17 mouse cellular contexts compared by ENCODE assay signal in genomic region chr1:138093219-138093618, GRCm38 (mm10).
A peak's percentile ranks its signal among the peaks of the same experiment; 100 is the strongest.
DNase-seq lines count a peak whose midpoint lies in the region; ATAC-seq lines count a peak whose summit lies in the region.
"Had no signal": no experiment of that assay in that cellular context is flagged by ENCODE, and none has a peak within 500 bp of the region (broad histone marks: within the 10 kb centered on the region; RNA-seq: fewer than 3 reads in every experiment).

No protein-coding gene starts in this region.

- 42% methylated on average over 1 of the region's 1 CpGs for WGBS in hindbrain, embryonic 16.5 days
- 67% methylated on average over 1 of the region's 1 CpGs for WGBS in hindbrain, embryonic 12.5 days
- 17% methylated on average over 1 of the region's 1 CpGs for whole genome bisulfite sequencing in neural tube, embryonic 13.5 days
- WGBS in neural tube, embryonic 15.5 days, result 19% methylated on average over 1 of the region's 1 CpGs

- no peaks in the 10 kb centered on the region for H3K4me1 ChIP-seq in hindbrain, embryonic 16.5 days (ENCODE audit: control insufficient read depth, insufficient read depth, low read depth, low read length)
- no peaks in the 10 kb centered on the region for H3K4me1 ChIP-seq in hindbrain, embryonic 12.5 days
- H3K4me1 ChIP-seq in neural tube, embryonic 13.5 days (replicated peaks), result no peaks in the 10 kb centered on the region; the same call in 1 of the 2 replicates
- H3K4me1 ChIP-seq in neural tube, embryonic 15.5 days, result 0 out of 2 replicates have a peak, but pooled peaks cover 3% of the 10 kb centered on the region
- H3K4me1 ChIP-seq: embryonic facial prominence, embryonic 10.5 days; heart, embryonic 15.5 days had no signal

- H3K9ac ChIP-seq in hindbrain, embryonic 16.5 days (ENCODE audit: low read depth, low read length), result no peak overlapping the region
- no peak overlapping the region for H3K9ac ChIP-seq in hindbrain, embryonic 12.5 days
- no peak overlapping the region for H3K9ac ChIP-seq in neural tube, embryonic 13.5 days
- no peak overlapping the region for H3K9ac ChIP-seq in neural tube, embryonic 15.5 days (replicated peaks)
- H3K9ac ChIP-seq: forebrain, postnatal 0 days; heart, embryonic 15.5 days had no signal

- H3K9me3 ChIP-seq in hindbrain, embryonic 16.5 days (ENCODE audit: control insufficient read depth, low read length), result no peaks in the 10 kb centered on the region
- no peaks in the 10 kb centered on the region for H3K9me3 ChIP-seq in hindbrain, embryonic 12.5 days (replicated peaks)
- H3K9me3 ChIP-seq in neural tube, embryonic 13.5 days, result no peaks in the 10 kb centered on the region
- H3K9me3 ChIP-seq in neural tube, embryonic 15.5 days (replicated peaks), result no peaks in the 10 kb centered on the region
- H3K9me3 ChIP-seq: embryonic facial prominence, embryonic 10.5 days; heart, embryonic 15.5 days had no signal

- no peak overlapping the region for H3K4me3 ChIP-seq in hindbrain, embryonic 16.5 days (ENCODE audit: low read length)
- H3K4me3 ChIP-seq in hindbrain, embryonic 12.5 days, result no peak overlapping the region
- H3K4me3 ChIP-seq in neural tube, embryonic 13.5 days, result no peak overlapping the region
- no peak overlapping the region for H3K4me3 ChIP-seq in neural tube, embryonic 15.5 days (replicated peaks)
- H3K4me3 ChIP-seq: embryonic facial prominence, embryonic 10.5 days; heart, adult 2 months; heart, embryonic 15.5 days had no signal

- ATAC-seq in hindbrain, embryonic 16.5 days, result peak; percentile 54; the same call in 1 of the 2 replicates
- ATAC-seq in hindbrain, embryonic 12.5 days (ENCODE audit: low FRiP score), result no peak
- ATAC-seq in neural tube, embryonic 13.5 days (ENCODE audit: low read depth), result peak; percentile 53; the same call in 1 of the 2 replicates
- ATAC-seq in neural tube, embryonic 15.5 days (ENCODE audit: low FRiP score), result no peak
- ATAC-seq: forebrain, postnatal 0 days had no signal

- H3K36me3 ChIP-seq in hindbrain, embryonic 16.5 days (ENCODE audit: control insufficient read depth, insufficient read depth, low read length), result no peaks in the 10 kb centered on the region
- H3K36me3 ChIP-seq in hindbrain, embryonic 12.5 days, result no peaks in the 10 kb centered on the region
- no peaks in the 10 kb centered on the region for H3K36me3 ChIP-seq in neural tube, embryonic 13.5 days
- no peaks in the 10 kb centered on the region for H3K36me3 ChIP-seq in neural tube, embryonic 15.5 days
- H3K36me3 ChIP-seq: embryonic facial prominence, embryonic 10.5 days; heart, embryonic 15.5 days had no signal

- H3K27me3 ChIP-seq in hindbrain, embryonic 16.5 days (replicated peaks; ENCODE audit: control insufficient read depth, insufficient read depth, low read length), result no peaks in the 10 kb centered on the region
- H3K27me3 ChIP-seq in hindbrain, embryonic 12.5 days, result no peaks in the 10 kb centered on the region
- no peaks in the 10 kb centered on the region for H3K27me3 ChIP-seq in neural tube, embryonic 13.5 days
- H3K27me3 ChIP-seq in neural tube, embryonic 15.5 days (replicated peaks), result no peaks in the 10 kb centered on the region
- H3K27me3 ChIP-seq: heart, embryonic 15.5 days had no signal

- H3K27ac ChIP-seq in hindbrain, embryonic 16.5 days (ENCODE audit: low read depth, low read length), result no peak overlapping the region
- no peak overlapping the region for H3K27ac ChIP-seq in hindbrain, embryonic 12.5 days
- no peak overlapping the region for H3K27ac ChIP-seq in neural tube, embryonic 13.5 days (replicated peaks)
- H3K27ac ChIP-seq in neural tube, embryonic 15.5 days (replicated peaks), result no peak overlapping the region
- H3K27ac ChIP-seq: embryonic facial prominence, embryonic 10.5 days; heart, adult 2 months; heart, embryonic 15.5 days had no signal

- DNase-seq in retina, embryonic 14.5 days (ENCODE audit: low spot score), result peak; percentile 19
- no peak for DNase-seq in ovary, adult 18-20 months (ENCODE audit: low spot score)
- DNase-seq: adrenal gland, adult 2 months; adrenal gland, postnatal 25 days; cerebellum, adult 2 months; cerebellum, postnatal 10 days; forebrain, postnatal 0 days; gastrocnemius, postnatal 14 days; heart, adult 2 months; heart, postnatal 14 days had no signal

- no peak overlapping the region for H3K4me2 ChIP-seq in hindbrain, embryonic 16.5 days (ENCODE audit: low read length)
- H3K4me2 ChIP-seq in hindbrain, embryonic 12.5 days (replicated peaks), result no peak overlapping the region
- no peak overlapping the region for H3K4me2 ChIP-seq in neural tube, embryonic 13.5 days
- no peak overlapping the region for H3K4me2 ChIP-seq in neural tube, embryonic 15.5 days
- H3K4me2 ChIP-seq: heart, embryonic 11.5 days; heart, embryonic 15.5 days had no signal

Comparison
In these comparisons a context has a peak if more than half of its experiments do, and no peak if none do; other contexts are left out.
1. ATAC-seq: peak in hindbrain, embryonic 16.5 days (single experiment) and neural tube, embryonic 13.5 days (single experiment); none in hindbrain, embryonic 12.5 days (single experiment) and neural tube, embryonic 15.5 days (single experiment).